Mouse (Mus musculus) neural tube, embryonic 12.5 days (tissue): Measurements from ENCODE around the gene 4931409K22Rik. TPM values are rescaled to one million over a fixed set of nuclear protein-coding genes. Genes with fewer than 3 reads are reported as not detected.
A peak's percentile ranks its signal among the peaks of the same experiment; 100 is the strongest.

Source experiments
- ATAC-seq: fragments of 200-750 bp; cut with Nextera tagmentation; 2 replicates; pipeline ENCODE4 v1.8.0; 2017; ENCODE audit warnings: low read depth, mild to moderate bottlenecking, moderate TSS enrichment, moderate library complexity; ENCODE audit not compliant: low FRiP score
- H3K27ac ChIP-seq: fragments of 300-500 bp; sonication (generic); 2 replicates; pipeline ENCODE4 v1.5.1; 2016
- H3K27me3 ChIP-seq: fragments of 300-500 bp; sonication (generic); replicated peaks from 2 replicates; pipeline ENCODE4 v1.6.1; 2016; ENCODE audit warnings: mild to moderate bottlenecking
- H3K36me3 ChIP-seq: fragments of 300-500 bp; sonication (generic); 2 replicates; pipeline ENCODE4 v1.6.1; 2016; ENCODE audit warnings: mild to moderate bottlenecking
- H3K4me1 ChIP-seq: fragments of 300-500 bp; sonication (generic); 2 replicates; pipeline ENCODE4 v1.6.1; 2016
- H3K4me2 ChIP-seq: fragments of 300-500 bp; sonication (generic); replicated peaks from 2 replicates; pipeline ENCODE4 v1.6.1; 2016; ENCODE audit warnings: mild to moderate bottlenecking
- H3K4me3 ChIP-seq: fragments of 300-500 bp; sonication (generic); 2 replicates; pipeline ENCODE4 v1.5.1; 2016
- H3K9ac ChIP-seq: fragments of 300-500 bp; sonication (generic); 2 replicates; pipeline ENCODE4 v1.6.1; 2016; ENCODE audit warnings: mild to moderate bottlenecking
- H3K9me3 ChIP-seq: fragments of 300-500 bp; sonication (generic); 2 replicates; pipeline ENCODE4 v1.6.1; 2016; ENCODE audit warnings: mild to moderate bottlenecking
- WGBS: fragments of 180-500 bp; shearing (Covaris S2); methylation state at CpG from one replicate; pipeline ENCODE4 v1.1.7; 2016; 5-methylcytosine and 5-hydroxymethylcytosine counted together
- polyA plus RNA-seq: library from polyadenylated mRNA; unstranded; fragments of >200 nt; fragmentation: Nextera tagmentation; extraction: Ambion mirVana; gene quantifications from 2 replicates; pipeline ENCODE4 v1.2.1, GENCODE M21; 2016

4931409K22Rik gene
- polyA plus RNA-seq = 0.15 and 0.20 TPM in 2 replicates

- peaks cover 1% of the 10 kb centered on the region; the same call in 1 of the 2 replicates for H3K4me1 ChIP-seq
- H3K9ac ChIP-seq = no peak within 1 kb of the TSS
- no peak within 1 kb of the TSS for H3K4me2 ChIP-seq
- peaks cover 4% of the 10 kb centered on the region; the same call in 1 of the 2 replicates for H3K9me3 ChIP-seq
- 85% methylated on average over 2 of the region's 2 CpGs for WGBS
- H3K27me3 ChIP-seq = 0 out of 2 replicates have a peak, but pooled peaks cover 3% of the 10 kb centered on the region
- no peak within 1 kb of the TSS for H3K27ac ChIP-seq
- ATAC-seq = no peak
- no peak within 1 kb of the TSS for H3K4me3 ChIP-seq
- no peaks in the 10 kb centered on the region for H3K36me3 ChIP-seq
These were observed at the start of gene 4931409K22Rik for GRCm38 (mm10) chr5:24556709-24557108. Gene 4931409K22Rik (minus strand): TSS chr5:24556809.

GRCm38 (mm10) chr5:24605980-24606665 is 49.5 kb upstream of the 4931409K22Rik start:
- Histone ChIP-seq H3K4me2 (peak overlapping the region; percentile 93), H3K27me3 (no peaks in the 10 kb centered on the region), H3K4me3 (peak overlapping the region; percentile 49; the same call in 1 of the 2 replicates), H3K9me3 (no peaks in the 10 kb centered on the region), H3K4me1 (peaks cover 58% of the 10 kb centered on the region), H3K27ac (peak overlapping the region; percentile 93), H3K9ac (peak overlapping the region; percentile 74), H3K36me3 (no peaks in the 10 kb centered on the region)
- ATAC-seq = no peak
- 11% methylated on average over 14 of the region's 14 CpGs for WGBS

- peaks cover 65% of the 10 kb centered on the region for H3K4me1 ChIP-seq
These were observed 48.8 kb upstream of the 4931409K22Rik start for GRCm38 (mm10) chr5:24605321-24605979.

GRCm38 (mm10) chr5:24604656-24605100 is 48.1 kb upstream of the 4931409K22Rik start:
- WGBS = under 1% methylated on average over 45 of the region's 46 CpGs
- peak; percentile 66 for ATAC-seq
- H3K4me3 ChIP-seq = peak overlapping the region; percentile 49
- H3K9me3 ChIP-seq = no peaks in the 10 kb centered on the region
- peak overlapping the region; percentile 74 for H3K9ac ChIP-seq
- no peaks in the 10 kb centered on the region for H3K36me3 ChIP-seq
- H3K4me1 ChIP-seq = peaks cover 68% of the 10 kb centered on the region
- H3K27me3 ChIP-seq = 0 out of 2 replicates have a peak, but pooled peaks cover 6% of the 10 kb centered on the region
- H3K27ac ChIP-seq = peak overlapping the region; percentile 93
- H3K4me2 ChIP-seq = peak overlapping the region; percentile 93

More at GRCm38 (mm10) chr5:24605321-24605979, 48.8 kb upstream of the 4931409K22Rik start:
- no peak for ATAC-seq
- no peaks in the 10 kb centered on the region for H3K36me3 ChIP-seq
- peak overlapping the region; percentile 93 for H3K4me2 ChIP-seq
- H3K9ac ChIP-seq = peak overlapping the region; percentile 74
- peak overlapping the region; percentile 93 for H3K27ac ChIP-seq
- WGBS = 6% methylated on average over 6 of the region's 6 CpGs
- H3K27me3 ChIP-seq = 0 out of 2 replicates have a peak, but pooled peaks cover 2% of the 10 kb centered on the region
- H3K9me3 ChIP-seq = no peaks in the 10 kb centered on the region
- H3K4me3 ChIP-seq = peak overlapping the region; percentile 49

GRCm38 (mm10) chr5:24604080-24604655 is 47.6 kb upstream of the 4931409K22Rik start:
- Histone ChIP-seq H3K27ac (peak overlapping the region; percentile 93), H3K4me3 (peak overlapping the region; percentile 49), H3K9me3 (no peaks in the 10 kb centered on the region), H3K27me3 (0 out of 2 replicates have a peak, but pooled peaks cover 6% of the 10 kb centered on the region), H3K4me1 (peaks cover 73% of the 10 kb centered on the region), H3K9ac (peak overlapping the region; percentile 74), H3K36me3 (no peaks in the 10 kb centered on the region), H3K4me2 (peak overlapping the region; percentile 93)
- WGBS = 16% methylated on average over 12 of the region's 12 CpGs
- no peak for ATAC-seq

GRCm38 (mm10) chr5:24603431-24604010 is 46.9 kb upstream of the 4931409K22Rik start:
- WGBS = 52% methylated on average over 8 of the region's 8 CpGs
- peak overlapping the region; percentile 93 for H3K27ac ChIP-seq
- H3K4me3 ChIP-seq = no peak overlapping the region
- H3K9me3 ChIP-seq = no peaks in the 10 kb centered on the region
- 0 out of 2 replicates have a peak, but pooled peaks cover 6% of the 10 kb centered on the region for H3K27me3 ChIP-seq
- no peaks in the 10 kb centered on the region for H3K36me3 ChIP-seq
- peak overlapping the region; percentile 93 for H3K4me2 ChIP-seq
- H3K4me1 ChIP-seq = peaks cover 79% of the 10 kb centered on the region
- no peak for ATAC-seq
- H3K9ac ChIP-seq = peak overlapping the region; percentile 22; the same call in 1 of the 2 replicates

GRCm38 (mm10) chr5:24602751-24603343 is 46.2 kb upstream of the 4931409K22Rik start:
- peak overlapping the region; percentile 93 for H3K27ac ChIP-seq
- H3K4me1 ChIP-seq = peaks cover 86% of the 10 kb centered on the region
- peak; percentile 17; the same call in 1 of the 2 replicates for ATAC-seq
- H3K9me3 ChIP-seq = no peaks in the 10 kb centered on the region
- peak overlapping the region; percentile 83 for H3K9ac ChIP-seq
- 2% methylated on average over 16 of the region's 16 CpGs for WGBS
- H3K27me3 ChIP-seq = 0 out of 2 replicates have a peak, but pooled peaks cover 6% of the 10 kb centered on the region
- H3K4me2 ChIP-seq = peak overlapping the region; percentile 93
- no peaks in the 10 kb centered on the region for H3K36me3 ChIP-seq
- peak overlapping the region; percentile 59 for H3K4me3 ChIP-seq

GRCm38 (mm10) chr5:24601911-24602750 is 45.5 kb upstream of the 4931409K22Rik start:
- under 1% methylated on average over 73 of the region's 73 CpGs for WGBS
- peak overlapping the region; percentile 59 for H3K4me3 ChIP-seq
- no peaks in the 10 kb centered on the region for H3K36me3 ChIP-seq
- peak overlapping the region; percentile 93 for H3K27ac ChIP-seq
- peaks cover 86% of the 10 kb centered on the region for H3K4me1 ChIP-seq
- H3K9me3 ChIP-seq = no peaks in the 10 kb centered on the region
- peak overlapping the region; percentile 93 for H3K4me2 ChIP-seq
- ATAC-seq = peak; percentile 13; the same call in 1 of the 2 replicates
- H3K9ac ChIP-seq = peak overlapping the region; percentile 83
- H3K27me3 ChIP-seq = 0 out of 2 replicates have a peak, but pooled peaks cover 6% of the 10 kb centered on the region

- no peak for ATAC-seq
- Histone ChIP-seq H3K4me1 (peaks cover 86% of the 10 kb centered on the region), H3K9ac (peak overlapping the region; percentile 83), H3K27me3 (0 out of 2 replicates have a peak, but pooled peaks cover 6% of the 10 kb centered on the region), H3K9me3 (no peaks in the 10 kb centered on the region), H3K27ac (peak overlapping the region; percentile 93), H3K4me3 (peak overlapping the region; percentile 59), H3K4me2 (peak overlapping the region; percentile 93), H3K36me3 (no peaks in the 10 kb centered on the region)
- WGBS = 2% methylated on average over 33 of the region's 33 CpGs
These were observed 44.6 kb upstream of the 4931409K22Rik start for GRCm38 (mm10) chr5:24601071-24601835.

- Histone ChIP-seq H3K4me3 (no peak overlapping the region), H3K27me3 (0 out of 2 replicates have a peak, but pooled peaks cover 6% of the 10 kb centered on the region), H3K9ac (no peak overlapping the region), H3K27ac (no peak overlapping the region), H3K4me2 (peak overlapping the region; percentile 93), H3K9me3 (no peaks in the 10 kb centered on the region), H3K36me3 (peaks cover 4% of the 10 kb centered on the region; the same call in 1 of the 2 replicates), H3K4me1 (peaks cover 86% of the 10 kb centered on the region)
- ATAC-seq = no peak
- WGBS = 70% methylated on average over 2 of the region's 2 CpGs
These were observed 43.6 kb upstream of the 4931409K22Rik start for GRCm38 (mm10) chr5:24600236-24600635.
